Mouse (Mus musculus) megakaryocyte, embryonic 14.5 days (primary cell): ENCODE data around the gene Zdhhc17.

Source experiments
- FLI1 ChIP-seq: IDR thresholded peaks from 2 replicates; pipeline ENCODE4 v1.6.1; 2012; ENCODE audit warnings: low read length, inconsistent platforms, mixed read lengths
- GATA1 ChIP-seq: IDR thresholded peaks from 3 replicates; pipeline ENCODE4 v1.6.1; 2012; ENCODE audit warnings: mixed read lengths, low read length, inconsistent platforms, borderline replicate concordance

GRCm38 (mm10) chr10:110994761-110995160 is 15.2 kb downstream of the Zdhhc17 start:
- TF ChIP-seq FLI1 (no peak), GATA1 (no peak)
